Mouse (Mus musculus) MEL (cell line): ENCODE results near the gene Taco1. TPM values are rescaled to one million over a fixed set of nuclear protein-coding genes. Genes with fewer than 3 reads are reported as not detected.

Experiments
- DNase-seq: peaks from one replicate; pipeline ENCODE4 v3.0.0; 2011; ENCODE audit warnings: low read depth, low spot score
- H3K27ac ChIP-seq: 2 replicates; pipeline ENCODE4 v1.5.1; 2012; ENCODE audit warnings: low read depth, mild to moderate bottlenecking, control low read depth, low read length, moderate library complexity; ENCODE audit not compliant: control insufficient read depth
- H3K27me3 ChIP-seq, 2 experiments: fragments of 150-350 bp in 1 of 2; sonication (generic) in 1 of 2; 2 replicates each; pipeline ENCODE4 v1.6.1; 2012; ENCODE audit warnings: low read length in 2 of 2, mild to moderate bottlenecking in 2 of 2, improper control_type of control experiment in 1 of 2, moderate library complexity in 1 of 2; ENCODE audit not compliant: insufficient read depth in 2 of 2, control insufficient read depth in 1 of 2
- H3K36me3 ChIP-seq, 2 experiments: 2 replicates each; pipeline ENCODE4 v1.6.1; 2012 to 2014; ENCODE audit warnings: low read length in 2 of 2, improper control_type of control experiment in 1 of 2, inconsistent platforms in 1 of 2, mild to moderate bottlenecking in 1 of 2; ENCODE audit not compliant: insufficient read depth in 2 of 2, control insufficient read depth in 1 of 2
- H3K4me1 ChIP-seq, 2 experiments: fragments of 150-350 bp in 1 of 2; sonication (generic) in 1 of 2; 2 replicates each; pipeline ENCODE4 v1.6.1; 2012; ENCODE audit warnings: low read length in 2 of 2, improper control_type of control experiment in 1 of 2, mild to moderate bottlenecking in 1 of 2; ENCODE audit not compliant: insufficient read depth in 2 of 2, control insufficient read depth in 1 of 2
- H3K4me3 ChIP-seq, 2 experiments: fragments of 150-350 bp in 1 of 2; sonication (generic) in 1 of 2; 2 replicates each; pipeline ENCODE4 v1.5.1; 2012; ENCODE audit warnings: low read depth in 2 of 2, low read length in 2 of 2, mild to moderate bottlenecking in 2 of 2, moderate library complexity in 2 of 2, control low read depth in 1 of 2, improper control_type of control experiment in 1 of 2; ENCODE audit not compliant: control insufficient read depth in 1 of 2, insufficient read depth in 1 of 2
- H3K79me2 ChIP-seq: 2 replicates; pipeline ENCODE4 v1.6.1; 2012; ENCODE audit warnings: mild to moderate bottlenecking, low read length, moderate library complexity; ENCODE audit not compliant: control insufficient read depth, poor library complexity, insufficient read depth
- H3K9ac ChIP-seq: 2 replicates; pipeline ENCODE4 v1.6.1; 2012; ENCODE audit warnings: low read depth, mild to moderate bottlenecking, control low read depth, low read length, moderate library complexity; ENCODE audit not compliant: control insufficient read depth, poor library complexity, severe bottlenecking
- H3K9me3 ChIP-seq: fragments of 150-350 bp; sonication (generic); replicated peaks from 2 replicates; pipeline ENCODE4 v1.6.1; 2012; ENCODE audit warnings: mild to moderate bottlenecking, low read length, improper control_type of control experiment, moderate library complexity; ENCODE audit not compliant: insufficient read depth
- CTCF ChIP-seq, 3 experiments: IDR thresholded peaks in 2 of 3; conservative IDR thresholded peaks in 1 of 3; 2 replicates each; pipeline ENCODE4 v1.5.1; 2011 to 2012; ENCODE audit warnings: low read length in 3 of 3, low read depth in 2 of 3, mild to moderate bottlenecking in 2 of 3, improper control_type of control experiment in 1 of 3, inconsistent platforms in 1 of 3, mixed read lengths in 1 of 3, moderate library complexity in 1 of 3; ENCODE audit not compliant: control insufficient read depth in 1 of 3, insufficient read depth in 1 of 3, poor library complexity in 1 of 3, severe bottlenecking in 1 of 3
- EP300 ChIP-seq, 2 experiments: IDR thresholded peaks; 2 replicates each; pipeline ENCODE4 v1.6.1; 2011; ENCODE audit warnings: improper control_type of control experiment in 2 of 2, low read length in 2 of 2, low read depth in 1 of 2, mild to moderate bottlenecking in 1 of 2
- ETS1 ChIP-seq: IDR thresholded peaks from 2 replicates; pipeline ENCODE4 v1.6.1; 2012; ENCODE audit warnings: low read depth, mild to moderate bottlenecking, inconsistent platforms, low read length, improper control_type of control experiment, moderate library complexity
- GATA1 ChIP-seq: IDR thresholded peaks from 2 replicates; pipeline ENCODE4 v1.6.1; 2011; ENCODE audit warnings: low read depth, low read length, improper control_type of control experiment
- JUND ChIP-seq: IDR thresholded peaks from 2 replicates; pipeline ENCODE4 v1.6.1; 2011; ENCODE audit warnings: low read depth, mild to moderate bottlenecking, improper control_type of control experiment, low read length
- MAZ ChIP-seq: IDR thresholded peaks from 2 replicates; pipeline ENCODE4 v1.6.1; 2012; ENCODE audit warnings: low read depth, mild to moderate bottlenecking, inconsistent platforms, low read length, improper control_type of control experiment
- MEF2A ChIP-seq: IDR thresholded peaks from 2 replicates; pipeline ENCODE4 v1.6.1; 2014; ENCODE audit warnings: low read depth, mild to moderate bottlenecking, inconsistent platforms, low read length, improper control_type of control experiment; ENCODE audit not compliant: poor library complexity, insufficient replicate concordance, severe bottlenecking; ENCODE audit errors: extremely low read depth
- MXI1 ChIP-seq: IDR thresholded peaks from 2 replicates; pipeline ENCODE4 v1.6.1; 2011; ENCODE audit warnings: mild to moderate bottlenecking, low read depth, low read length, improper control_type of control experiment
- MYB ChIP-seq: IDR thresholded peaks from 2 replicates; pipeline ENCODE4 v1.6.1; 2011; ENCODE audit warnings: mild to moderate bottlenecking, low read depth, low read length, improper control_type of control experiment
- MYC ChIP-seq: IDR thresholded peaks from 2 replicates; pipeline ENCODE4 v1.6.1; 2011; ENCODE audit warnings: low read depth, mild to moderate bottlenecking, low read length, improper control_type of control experiment, moderate library complexity
- POLR2A ChIP-seq, 2 experiments: IDR thresholded peaks; 2 replicates each; pipeline ENCODE4 v1.6.1; 2011 to 2012; ENCODE audit warnings: low read length in 2 of 2, mild to moderate bottlenecking in 2 of 2, control low read depth in 1 of 2, improper control_type of control experiment in 1 of 2, low read depth in 1 of 2, moderate library complexity in 1 of 2; ENCODE audit not compliant: control insufficient read depth in 1 of 2, insufficient read depth in 1 of 2, poor library complexity in 1 of 2
- RAD21 ChIP-seq: IDR thresholded peaks from 2 replicates; pipeline ENCODE4 v1.6.1; 2011; ENCODE audit warnings: mild to moderate bottlenecking, low read depth, low read length, improper control_type of control experiment
- RCOR1 ChIP-seq: IDR thresholded peaks from 2 replicates; pipeline ENCODE4 v1.6.1; 2012; ENCODE audit warnings: low read depth, mild to moderate bottlenecking, inconsistent platforms, low read length, improper control_type of control experiment
- SIN3A ChIP-seq: IDR thresholded peaks from 2 replicates; pipeline ENCODE4 v1.6.1; 2012; ENCODE audit warnings: low read length, improper control_type of control experiment, inconsistent platforms
- SMC3 ChIP-seq: IDR thresholded peaks from 2 replicates; pipeline ENCODE4 v1.6.1; 2011; ENCODE audit warnings: low read depth, low read length, improper control_type of control experiment
- TAL1 ChIP-seq: IDR thresholded peaks from 2 replicates; pipeline ENCODE4 v1.6.1; 2012; ENCODE audit warnings: mild to moderate bottlenecking, inconsistent platforms, low read length, moderate library complexity, mixed read lengths
- TBP ChIP-seq: IDR thresholded peaks from 2 replicates; pipeline ENCODE4 v1.8.0; 2011; ENCODE audit warnings: low read depth, low read length, improper control_type of control experiment
- TCF12 ChIP-seq: IDR thresholded peaks from 2 replicates; pipeline ENCODE4 v1.6.1; 2014; ENCODE audit warnings: low read depth, mild to moderate bottlenecking, inconsistent platforms, low read length, improper control_type of control experiment, moderate library complexity
- USF1 ChIP-seq: IDR thresholded peaks from 2 replicates; pipeline ENCODE4 v1.6.1; 2014; ENCODE audit warnings: low read depth, mild to moderate bottlenecking, inconsistent platforms, low read length, improper control_type of control experiment, moderate library complexity
- ZC3H11A ChIP-seq: IDR thresholded peaks from 2 replicates; pipeline ENCODE4 v1.6.1; 2012; ENCODE audit warnings: low read depth, mild to moderate bottlenecking, inconsistent platforms, low read length, improper control_type of control experiment
- polyA plus RNA-seq, 2 experiments: library from polyadenylated mRNA; stranded (reverse) in 1 of 2; unstranded in 1 of 2; fragments of >175 nt in 1 of 2; fragments of >200 nt in 1 of 2; gene quantifications; 2 replicates each; pipeline versions ENCODE4 v1.2.1 to v1.2.4; 2012; ENCODE audit warnings: low replicate concordance in 2 of 2, low read depth in 1 of 2; ENCODE audit not compliant: insufficient read length in 2 of 2, insufficient read depth in 1 of 2, missing spikeins in 1 of 2
- total RNA-seq: library from RNA; depleted of rRNA; stranded (reverse); fragments of 300-350 nt; gene quantifications from 2 replicates; pipeline ENCODE4 v1.2.3, GENCODE M21; 2012

Gene Taco1
- total and polyA plus RNA-seq, 3 experiments: 33.1 to 33.3 TPM; not detected in 1

- H3K4me3 ChIP-seq: no peak overlapping the region
- peak; percentile 77 for DNase-seq
- TF ChIP-seq RCOR1 (peak; percentile 64), ETS1 (peak; percentile 80), MYC (no peak), RAD21 (no peak), GATA1 (peak; percentile 97), EP300 (IDR thresholded peaks at IDR 0.05; ENCODE audit: low read depth in 1 of 2, low read length in 2 of 2) (peak; percentile 82 to 85), TAL1 (peak; percentile 56; the same call in 1 of the 2 replicates), TCF12 (peak; percentile 87), JUND (0 out of 2 replicates have a peak, but pooled peaks have one; percentile 23)
- H3K27ac ChIP-seq: no peak overlapping the region
- no peaks in the 10 kb centered on the region for H3K27me3 ChIP-seq
- H3K9ac ChIP-seq: no peak overlapping the region
- no peaks in the 10 kb centered on the region for H3K79me2 ChIP-seq
- H3K4me1 ChIP-seq: peaks cover 10 to 20% of the 10 kb centered on the region in 2 experiments; a peak in 3 of 4 replicates
- peaks cover 0 to 15% of the 10 kb centered on the region in 2 experiments; a peak in 2 of 4 replicates for H3K36me3 ChIP-seq
- H3K9me3 ChIP-seq: no peaks in the 10 kb centered on the region
Measured at GRCm38 (mm10) chr11:106025774-106026173, 40.1 kb upstream of the Taco1 start.

GRCm38 (mm10) chr11:106026465-106027151 is 39.3 kb upstream of the Taco1 start:
- Histone ChIP-seq H3K79me2 (no peaks in the 10 kb centered on the region), H3K27me3 (no peaks in the 10 kb centered on the region), H3K9ac (peak overlapping the region; percentile 6), H3K36me3 (peaks cover 0 to 15% of the 10 kb centered on the region in 2 experiments; a peak in 2 of 4 replicates), H3K4me1 (peaks cover 10 to 20% of the 10 kb centered on the region in 2 experiments; a peak in 3 of 4 replicates), H3K9me3 (no peaks in the 10 kb centered on the region)
- TF ChIP-seq POLR2A (IDR thresholded peaks at IDR 0.05; ENCODE audit: control insufficient read depth in 1 of 2, insufficient read depth in 1 of 2, low read depth in 1 of 2, low read length in 2 of 2, poor library complexity in 1 of 2) (no peak), MEF2A (no peak), SIN3A (peak; percentile 38; the same call in 1 of the 2 replicates), MYB (no peak), EP300 (IDR thresholded peaks at IDR 0.05; ENCODE audit: low read depth in 1 of 2, low read length in 2 of 2) (peak in 1 of 2 experiments; percentile 10; a peak in 1 of 4 replicates), ZC3H11A (peak; percentile 42), SMC3 (peak; percentile 76), RAD21 (peak; percentile 64), USF1 (0 out of 2 replicates have a peak, but pooled peaks have one; percentile 35), TBP (no peak), MXI1 (0 out of 2 replicates have a peak, but pooled peaks have one; percentile 25), MAZ (peak; percentile 98), CTCF (IDR thresholded peaks at IDR 0.05 in 2 of 3, conservative IDR thresholded peaks at IDR 0.05 in 1 of 3; ENCODE audit: control insufficient read depth in 1 of 3, insufficient read depth in 1 of 3, low read depth in 2 of 3, low read length in 3 of 3, poor library complexity in 1 of 3, severe bottlenecking in 1 of 3) (peak; percentile 69 to 93 (median 84))
- TF ChIP-seq, all 39 proteins: peak for 9
- Histone ChIP-seq H3K4me3 (peak overlapping the region in 1 of 2 experiments; percentile 9; a peak in 1 of 4 replicates), H3K27ac (no peak overlapping the region)
- DNase-seq: peak; percentile 78
